ENCODE assay signal across 8 mouse cellular contexts in genomic region chr14:59627823-59628222, GRCm38 (mm10). TPM values are rescaled to one million over a fixed set of nuclear protein-coding genes. Genes with fewer than 3 reads are reported as not detected.
A peak's percentile ranks its signal among the peaks of the same experiment; 100 is the strongest.
DNase-seq lines count a peak whose midpoint lies in the region; ATAC-seq lines count a peak whose summit lies in the region.

No protein-coding gene starts in this region.

- no peaks in the 10 kb centered on the region; the same call in 1 of the 2 replicates for H3K4me1 ChIP-seq in hindbrain, embryonic 11.5 days (replicated peaks; ENCODE audit: control insufficient read depth, insufficient read depth, low read length)
- H3K4me1 ChIP-seq in stomach, embryonic 15.5 days: peaks cover 22% of the 10 kb centered on the region

- DNase-seq in gastrocnemius, adult 18-20 months (ENCODE audit: low spot score): peak; percentile 35
- no peak for DNase-seq in gastrocnemius, adult 8-10 months (ENCODE audit: low spot score in 2 of 2)
- DNase-seq in brain, adult 2 months (ENCODE audit: low read depth, low spot score): peak; percentile 56
- peak; percentile 60 for DNase-seq in hindbrain, embryonic 11.5 days (ENCODE audit: low spot score)
- DNase-seq in lung, postnatal 25 days (ENCODE audit: low spot score): peak; percentile 14
- no peak for DNase-seq in natural killer cell, adult 2 months (ENCODE audit: low spot score in 2 of 2)
- DNase-seq in B cell, adult 2 months: no peak

- no peaks in the 10 kb centered on the region for H3K36me3 ChIP-seq in hindbrain, embryonic 11.5 days (ENCODE audit: control insufficient read depth, insufficient read depth, low read length)
- no peaks in the 10 kb centered on the region for H3K36me3 ChIP-seq in stomach, embryonic 15.5 days

- whole genome bisulfite sequencing in hindbrain, embryonic 11.5 days: 52% methylated on average over 7 of the region's 7 CpGs
- 54% methylated on average over 7 of the region's 7 CpGs for WGBS in stomach, embryonic 15.5 days

- H3K27ac ChIP-seq in hindbrain, embryonic 11.5 days (ENCODE audit: low read depth, low read length): no peak overlapping the region
- no peak overlapping the region for H3K27ac ChIP-seq in stomach, embryonic 15.5 days

- H3K9me3 ChIP-seq in hindbrain, embryonic 11.5 days (ENCODE audit: control insufficient read depth, low read length): no peaks in the 10 kb centered on the region
- no peaks in the 10 kb centered on the region for H3K9me3 ChIP-seq in stomach, embryonic 15.5 days

- H3K4me3 ChIP-seq in hindbrain, embryonic 11.5 days (ENCODE audit: low read depth, low read length): peak overlapping the region; percentile 62
- peak overlapping the region; percentile 68 for H3K4me3 ChIP-seq in stomach, embryonic 15.5 days (replicated peaks)

- peak overlapping the region; percentile 79; the same call in 1 of the 2 replicates for H3K4me2 ChIP-seq in hindbrain, embryonic 11.5 days (replicated peaks; ENCODE audit: low read depth, low read length)
- peak overlapping the region; percentile 75 for H3K4me2 ChIP-seq in stomach, embryonic 15.5 days

- peak overlapping the region; percentile 11; the same call in 1 of the 2 replicates for H3K9ac ChIP-seq in hindbrain, embryonic 11.5 days (ENCODE audit: low read depth, low read length)
- no peak overlapping the region for H3K9ac ChIP-seq in stomach, embryonic 15.5 days

- ATAC-seq in hindbrain, embryonic 11.5 days (ENCODE audit: low FRiP score): no peak
- ATAC-seq in stomach, embryonic 15.5 days (ENCODE audit: insufficient read depth, low FRiP score, low read depth): 0 out of 2 replicates have a peak, but pooled peaks have one; percentile 12

- peaks cover 10% of the 10 kb centered on the region; the same call in 1 of the 2 replicates for H3K27me3 ChIP-seq in hindbrain, embryonic 11.5 days (ENCODE audit: control insufficient read depth, insufficient read depth, low read length)
- H3K27me3 ChIP-seq in stomach, embryonic 15.5 days (replicated peaks): 0 out of 2 replicates have a peak, but pooled peaks cover 14% of the 10 kb centered on the region

RNA-seq across cellular contexts. Expression of gene Shisa2, which starts 2.7 kb away (rescaled TPM):
- 10 to 100 TPM; 58.4 to 71.6 TPM for total RNA-seq in gastrocnemius, adult 18-20 months (2021)
- total RNA-seq in gastrocnemius, adult 8-10 months (2022): 10 to 100 TPM; 52.7 to 80.1 (median 76.0) TPM
- polyA plus RNA-seq in hindbrain, embryonic 11.5 days (2014; fragmentation: Nextera tagmentation; extraction: Ambion mirVana): 14.0 and 15.7 TPM in 2 replicates
- polyA plus RNA-seq in stomach, embryonic 15.5 days (2015; fragmentation: Nextera tagmentation; extraction: Ambion mirVana): 9.6 and 10.7 TPM in 2 replicates

RNA-seq across cellular contexts. Expression of gene Cdadc1, which starts 30.1 kb away (rescaled TPM):
- total RNA-seq in gastrocnemius, adult 18-20 months (2021): 10 to 100 TPM; 30.8 TPM
- total RNA-seq in gastrocnemius, adult 8-10 months (2022): 10 to 100 TPM; 30.2 to 37.7 (median 31.2) TPM
- 31.0 and 33.3 TPM in 2 replicates for polyA plus RNA-seq in hindbrain, embryonic 11.5 days (2014; fragmentation: Nextera tagmentation; extraction: Ambion mirVana)
- polyA plus RNA-seq in stomach, embryonic 15.5 days (2015; fragmentation: Nextera tagmentation; extraction: Ambion mirVana): 31.6 and 34.1 TPM in 2 replicates

Comparison
In these comparisons a context has a peak if more than half of its experiments do, and no peak if none do; other contexts are left out.
1. DNase-seq: peak in gastrocnemius, adult 18-20 months (single experiment), brain, adult 2 months (single experiment), hindbrain, embryonic 11.5 days (single experiment) and lung, postnatal 25 days (single experiment); none in gastrocnemius, adult 8-10 months (0 of 2), natural killer cell, adult 2 months (0 of 2) and B cell, adult 2 months (0 of 2).